Mouse (Mus musculus) cortical plate, adult 2 months (tissue): ENCODE measurements at regions not wholly inside any gene's neighbourhood (a gene's known extent, or its start where the extent isn't known, plus 50 kb on each side); places are given as distances from the start of the nearest gene placed in this dataset.

Experiments used
- CTCF ChIP-seq: fragments of 200-500 bp; IDR thresholded peaks from 2 replicates; pipeline ENCODE4 v1.5.1; 2011; ENCODE audit warnings: mild to moderate bottlenecking, control low read depth, low read length; ENCODE audit not compliant: insufficient read depth; ENCODE audit errors: extremely low read depth
- POLR2A ChIP-seq: fragments of 200-500 bp; IDR thresholded peaks from 2 replicates; pipeline ENCODE4 v1.6.1; 2011; ENCODE audit warnings: mild to moderate bottlenecking, low read length, control low read depth; ENCODE audit not compliant: insufficient read depth; ENCODE audit errors: extremely low read depth

DNA sequence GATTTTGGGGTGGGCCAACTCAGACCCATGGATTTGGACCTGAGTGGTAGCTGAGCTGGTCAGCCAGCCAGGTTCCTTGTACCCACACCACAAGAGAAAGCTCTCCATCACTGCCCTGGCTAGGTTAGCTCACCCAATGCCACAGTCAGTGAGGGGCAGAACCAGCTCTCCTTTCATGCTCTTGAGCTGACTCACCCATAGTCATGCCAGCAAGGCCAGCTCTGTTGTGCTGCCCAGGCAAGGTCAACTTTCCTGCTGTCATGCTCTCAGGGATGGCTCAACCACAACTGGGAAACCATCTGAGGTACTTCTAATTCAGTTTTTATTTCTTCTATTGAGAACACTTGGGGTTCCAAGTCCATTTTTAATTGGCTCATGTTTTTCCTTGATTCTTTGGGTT, 116.5 kb upstream of the Alkal2 start:
- TF ChIP-seq CTCF (no peak), POLR2A (no peak)
